Mouse (Mus musculus) lung, postnatal 14 days (tissue): ENCODE data around the gene Nbas.

ENCODE experiments used
- DNase-seq: peaks from one replicate; pipeline ENCODE4 v3.0.0; 2021

The Nbas gene

GRCm38 (mm10) chr12:13626803-13627706 lies 358.1 kb downstream of the Nbas start:
- DNase-seq: peak; percentile 1
